Mouse (Mus musculus) heart, adult 2 months (tissue): ENCODE results near the gene Map4k4. TPM values are rescaled to one million over a fixed set of nuclear protein-coding genes. Genes with fewer than 3 reads are reported as not detected.

Experiments used
- DNase-seq, 2 experiments: peaks; one replicate each; pipeline ENCODE4 v3.0.0; 2021
- H3K27ac ChIP-seq: fragments of 200-600 bp; 2 replicates; pipeline ENCODE4 v1.8.1; 2022
- H3K27me3 ChIP-seq: fragments of 200-500 bp; 2 replicates; pipeline ENCODE4 v1.6.1; 2012; ENCODE audit warnings: mild to moderate bottlenecking, low read length, inconsistent platforms, mixed read lengths; ENCODE audit not compliant: control insufficient read depth, insufficient read depth
- H3K36me3 ChIP-seq: fragments of 200-500 bp; 2 replicates; pipeline ENCODE4 v1.6.1; 2012; ENCODE audit warnings: low read length, inconsistent platforms; ENCODE audit not compliant: control insufficient read depth, insufficient read depth
- H3K4me1 ChIP-seq: fragments of 200-500 bp; 2 replicates; pipeline ENCODE4 v1.6.1; 2011; ENCODE audit warnings: low read length; ENCODE audit not compliant: control insufficient read depth, insufficient read depth
- H3K4me3 ChIP-seq: fragments of 200-600 bp; 2 replicates; pipeline ENCODE4 v1.8.1; 2022
- H3K79me2 ChIP-seq: fragments of 200-500 bp; replicated peaks from 2 replicates; pipeline ENCODE4 v1.6.1; 2012; ENCODE audit warnings: mild to moderate bottlenecking, inconsistent platforms, low read length, moderate library complexity, mixed read lengths; ENCODE audit not compliant: control insufficient read depth, insufficient read depth
- H3K9ac ChIP-seq: fragments of 200-500 bp; 2 replicates; pipeline ENCODE4 v1.6.1; 2012; ENCODE audit warnings: low read depth, mild to moderate bottlenecking, control low read depth, inconsistent platforms, low read length, mixed read lengths
- CTCF ChIP-seq: fragments of 200-600 bp; IDR thresholded peaks from 2 replicates; pipeline ENCODE4 v1.8.1; 2022; ENCODE audit warnings: antibody characterized with exemption, mild to moderate bottlenecking, moderate library complexity
- EP300 ChIP-seq: fragments of 200-500 bp; IDR thresholded peaks from 2 replicates; pipeline ENCODE4 v1.6.1; 2011; ENCODE audit warnings: low read depth, low read length, control low read depth; ENCODE audit not compliant: insufficient read depth
- POLR2A ChIP-seq: fragments of 200-500 bp; IDR thresholded peaks from 2 replicates; pipeline ENCODE4 v1.6.1; 2011; ENCODE audit warnings: mild to moderate bottlenecking, low read depth, low read length, control low read depth; ENCODE audit not compliant: insufficient read depth
- WGBS: fragments of 180-500 bp; shearing (Covaris S2); methylation state at CpG from one replicate; pipeline ENCODE4 v1.1.7; 2018; 5-methylcytosine and 5-hydroxymethylcytosine counted together
- intact Hi-C: fragments of 180-260 bp; cut with DNase I; formaldehyde crosslinking; loops from one replicate; pipeline ENCODE4 v1.15.1; 2025
- polyA plus RNA-seq: library from polyadenylated mRNA; depleted of rRNA; stranded (reverse); fragments of >200 nt; gene quantifications from 2 replicates; pipeline ENCODE4 v1.2.3, GENCODE M21; 2012
- total RNA-seq, 2 experiments: library from RNA; stranded (reverse); gene quantifications; 2 replicates each; pipeline ENCODE4 v1.2.3; 2021

Map4k4 gene
- total and polyA plus RNA-seq, 3 experiments: 85.2 to 134 (median 129) TPM

DNA sequence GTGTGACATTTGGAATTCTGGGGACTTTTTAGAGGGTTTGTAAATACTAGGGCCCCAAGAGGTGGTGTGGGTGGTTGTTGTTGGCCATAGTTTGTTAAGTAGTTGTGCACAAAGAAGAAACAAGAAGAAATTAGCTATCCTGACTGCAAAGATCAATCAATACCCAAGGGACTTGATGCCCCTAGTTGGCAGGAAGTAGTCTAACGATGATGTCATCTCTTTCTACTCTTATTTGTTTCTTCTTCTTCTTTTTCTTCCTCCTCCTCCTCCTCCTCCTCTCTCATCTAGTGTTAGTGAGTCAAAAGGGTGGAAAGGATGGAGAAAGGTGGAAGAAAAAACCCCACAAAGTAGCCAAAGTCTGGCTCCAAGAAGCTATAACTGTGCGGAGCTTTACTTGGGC lies 39.6 kb downstream of the Map4k4 start:
- H3K27me3 ChIP-seq: no peaks in the 10 kb centered on the region
- 72% methylated on average over 2 of the region's 2 CpGs for WGBS
- DNase-seq: no peak
- no peak overlapping the region for H3K9ac ChIP-seq
- intact Hi-C loops: loop anchor here (5.0 kb wide), 1 partner anchor 42 kb away; no protein-coding TSS in a partner anchor
- H3K27ac ChIP-seq: no peak overlapping the region
- H3K36me3 ChIP-seq: peaks cover 31% of the 10 kb centered on the region
- no peak for TF ChIP-seq EP300
- TF ChIP-seq POLR2A: no peak
- TF ChIP-seq CTCF: no peak
- H3K79me2 ChIP-seq: peaks cover 6% of the 10 kb centered on the region
- H3K4me3 ChIP-seq: no peak overlapping the region
- H3K4me1 ChIP-seq: peaks cover 48% of the 10 kb centered on the region

DNA sequence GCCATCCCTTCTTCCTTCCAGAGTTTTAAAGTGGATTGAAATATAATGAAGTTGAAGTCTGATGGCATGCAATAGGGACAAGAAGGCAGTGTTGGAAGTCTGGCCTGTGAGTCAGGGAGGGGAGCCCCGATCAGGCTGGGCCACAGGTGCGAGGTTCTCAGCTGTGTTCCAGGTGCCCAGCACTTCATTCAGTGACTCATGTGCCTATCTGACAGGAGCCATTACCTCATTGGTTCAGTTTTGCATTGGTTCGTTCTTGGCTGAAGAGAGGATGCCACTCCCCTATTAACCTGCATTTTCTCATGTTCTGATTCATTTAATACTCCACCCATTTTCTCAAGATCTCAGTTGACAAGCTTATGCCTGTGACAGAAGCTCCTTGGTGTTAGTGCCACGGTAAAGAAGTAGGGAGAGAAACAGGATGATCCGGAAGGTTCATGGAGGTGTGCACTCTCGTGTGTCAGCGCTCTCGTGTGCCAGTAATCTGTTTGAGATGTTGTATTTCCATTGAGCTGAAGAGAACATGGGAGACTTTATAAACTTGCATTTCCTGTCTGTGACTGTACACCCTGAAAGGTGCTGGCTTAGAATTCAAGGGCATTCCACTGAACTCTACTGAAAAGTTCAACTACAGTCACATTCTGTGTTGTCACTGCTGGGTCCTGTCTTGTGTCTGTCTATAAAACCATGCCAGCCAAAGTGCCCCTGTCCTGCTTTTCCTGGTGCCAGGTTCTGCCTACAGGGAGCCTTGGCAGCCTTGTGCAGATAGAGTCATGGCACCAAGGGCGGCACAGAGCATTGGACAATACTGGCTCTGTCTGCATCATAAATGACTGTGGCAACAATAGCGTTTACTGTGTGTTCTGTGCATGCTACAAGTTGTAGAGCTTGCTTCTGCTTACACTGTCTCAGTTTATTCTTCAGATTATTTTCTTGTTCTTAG lies 40.8 kb downstream of the Map4k4 start:
- TF ChIP-seq CTCF (no peak), EP300 (0 out of 2 replicates have a peak, but pooled peaks have one; percentile 42)
- no peak overlapping the region for H3K4me3 ChIP-seq
- peaks cover 6% of the 10 kb centered on the region for H3K79me2 ChIP-seq
- H3K4me1 ChIP-seq: peaks cover 44% of the 10 kb centered on the region
- no peak overlapping the region for H3K9ac ChIP-seq
- H3K27me3 ChIP-seq: no peaks in the 10 kb centered on the region
- WGBS: 39% methylated on average over 10 of the region's 10 CpGs
- intact Hi-C loops: loop anchor here (5.0 kb wide), 1 partner anchor 41 kb away; no protein-coding TSS in a partner anchor
- peak overlapping the region; percentile 54 for H3K27ac ChIP-seq
- peak in 1 of 2 experiments; percentile 60 for DNase-seq
- H3K36me3 ChIP-seq: peaks cover 35% of the 10 kb centered on the region

DNA sequence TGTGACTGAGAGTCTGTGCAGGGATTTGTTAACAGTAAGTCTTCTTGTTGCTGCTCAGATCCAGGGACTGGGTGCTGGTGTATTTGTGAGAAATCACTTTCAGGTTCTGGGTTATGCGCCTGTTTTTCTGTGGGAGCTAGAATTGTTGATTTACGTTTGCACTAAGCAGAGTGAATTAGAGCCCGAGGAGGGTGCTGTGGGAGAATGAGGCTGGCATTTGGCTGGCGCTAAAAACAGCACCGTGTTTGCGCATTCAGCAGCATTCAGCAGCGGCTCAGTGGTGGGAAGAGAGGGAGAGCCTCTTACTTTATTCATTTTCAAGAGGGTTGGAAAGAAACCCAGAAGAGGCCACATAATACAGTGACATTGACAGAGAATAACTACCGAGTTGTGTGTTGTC lies 42.2 kb downstream of the Map4k4 start:
- Histone ChIP-seq H3K27ac (peak overlapping the region; percentile 50), H3K4me1 (peaks cover 43% of the 10 kb centered on the region), H3K79me2 (peaks cover 6% of the 10 kb centered on the region), H3K9ac (no peak overlapping the region; the same call in 1 of the 2 replicates), H3K4me3 (peak overlapping the region; percentile 4; the same call in 1 of the 2 replicates), H3K27me3 (no peaks in the 10 kb centered on the region), H3K36me3 (peaks cover 28% of the 10 kb centered on the region)
- TF ChIP-seq POLR2A: no peak
- no peak for TF ChIP-seq CTCF
- no peak for TF ChIP-seq EP300
- WGBS: 19% methylated on average over 8 of the region's 8 CpGs
- intact Hi-C loops: loop anchor here (5.0 kb wide), 1 partner anchor 39 kb away; no protein-coding TSS in a partner anchor
- DNase-seq: no peak

DNA sequence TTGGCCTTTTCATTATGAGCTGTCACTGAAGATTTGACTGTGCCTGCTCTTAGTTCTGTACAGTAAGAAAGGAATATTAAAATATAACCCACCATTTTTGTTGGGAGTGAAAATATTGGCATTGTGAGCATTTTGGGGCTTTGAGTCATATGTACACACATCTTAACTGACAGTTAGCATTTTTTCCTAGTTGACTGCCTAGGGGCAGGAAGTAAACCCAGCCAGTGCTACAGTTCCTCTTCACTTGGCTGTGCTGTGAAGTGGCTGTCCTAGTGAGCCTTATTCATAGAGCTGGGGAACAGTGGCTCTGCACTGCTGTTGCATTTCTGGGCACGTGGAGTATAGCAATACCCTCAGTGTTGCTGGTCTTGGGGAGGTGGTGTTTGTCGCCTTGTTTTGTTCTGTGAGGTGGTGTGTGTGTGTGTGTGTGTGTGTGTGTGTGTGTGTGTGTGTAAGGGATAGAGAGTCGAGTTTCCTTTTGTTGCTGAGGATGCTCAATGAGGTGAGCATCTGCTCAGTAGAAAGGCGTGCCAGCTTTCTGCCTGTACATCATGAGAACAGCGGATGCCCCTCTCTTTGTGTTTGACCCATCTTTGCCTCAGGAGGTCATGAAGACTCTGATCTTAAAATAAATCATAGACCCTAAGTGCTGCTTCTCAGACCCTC lies 43.7 kb downstream of the Map4k4 start:
- DNase-seq: no peak
- Histone ChIP-seq H3K27me3 (no peaks in the 10 kb centered on the region), H3K36me3 (peaks cover 37% of the 10 kb centered on the region), H3K9ac (no peak overlapping the region), H3K4me1 (peaks cover 44% of the 10 kb centered on the region), H3K4me3 (no peak overlapping the region), H3K27ac (no peak overlapping the region; the same call in 1 of the 2 replicates), H3K79me2 (peaks cover 10% of the 10 kb centered on the region)
- intact Hi-C loops: loop anchor here (5.0 kb wide), 1 partner anchor 38 kb away; no protein-coding TSS in a partner anchor
- TF ChIP-seq CTCF (no peak), POLR2A (no peak), EP300 (no peak)
- 24% methylated on average over 5 of the region's 5 CpGs for WGBS

DNA sequence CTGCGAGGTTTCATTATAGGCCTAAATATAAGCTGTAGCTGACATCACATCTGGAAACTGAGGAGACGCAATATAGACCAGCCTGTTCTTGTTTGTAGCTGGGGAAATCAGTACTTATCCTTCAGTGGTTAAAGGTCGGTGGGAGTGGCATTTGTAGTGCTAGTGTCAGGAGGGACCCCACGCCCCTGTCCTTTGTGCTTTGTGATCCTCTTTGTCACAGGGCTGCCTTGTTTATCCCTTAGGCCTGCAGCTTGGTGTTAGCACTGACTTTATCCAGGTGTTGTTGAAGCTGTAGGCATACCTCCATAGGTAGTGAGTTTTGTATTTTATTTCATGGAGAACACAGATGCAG lies 44.2 kb downstream of the Map4k4 start:
- no peak for TF ChIP-seq POLR2A
- TF ChIP-seq EP300: no peak
- no peak for TF ChIP-seq CTCF
- 48% methylated on average over 4 of the region's 4 CpGs for WGBS

More for the DNA sequence above, 44.2 kb downstream of the Map4k4 start:
- intact Hi-C loops: loop anchor here (5.0 kb wide), 1 partner anchor 37 kb away; no protein-coding TSS in a partner anchor
- Histone ChIP-seq H3K9ac (no peak overlapping the region), H3K4me1 (peaks cover 43% of the 10 kb centered on the region), H3K4me3 (no peak overlapping the region), H3K79me2 (peaks cover 7% of the 10 kb centered on the region), H3K36me3 (peaks cover 40% of the 10 kb centered on the region), H3K27ac (peak overlapping the region; percentile 15; the same call in 1 of the 2 replicates), H3K27me3 (no peaks in the 10 kb centered on the region)
- no peak for DNase-seq
